Mouse (Mus musculus) hindbrain, postnatal 0 days (tissue): ENCODE data around the gene Fndc3b. TPM values are rescaled to one million over a fixed set of nuclear protein-coding genes. Genes with fewer than 3 reads are reported as not detected.
A peak's percentile ranks its signal among the peaks of the same experiment; 100 is the strongest.

Source experiments
- ATAC-seq: fragments of 200-750 bp; cut with Nextera tagmentation; 2 replicates; pipeline ENCODE4 v1.8.0; 2017; ENCODE audit warnings: mild to moderate bottlenecking, moderate TSS enrichment, moderate library complexity
- DNase-seq: peaks from one replicate; pipeline ENCODE4 v3.0.0-alpha.2; 2015; ENCODE audit warnings: low spot score
- H3K27ac ChIP-seq: fragments of 300-500 bp; sonication (generic); 2 replicates; pipeline ENCODE4 v1.5.1; 2014; ENCODE audit warnings: mild to moderate bottlenecking
- H3K27me3 ChIP-seq: fragments of 300-500 bp; sonication (generic); 2 replicates; pipeline ENCODE4 v1.6.1; 2014; ENCODE audit warnings: low read length, mixed read lengths; ENCODE audit not compliant: insufficient read depth
- H3K36me3 ChIP-seq: fragments of 300-500 bp; sonication (generic); 2 replicates; pipeline ENCODE4 v1.6.1; 2014; ENCODE audit warnings: low read length, mixed read lengths; ENCODE audit not compliant: insufficient read depth
- H3K4me1 ChIP-seq: fragments of 300-500 bp; sonication (generic); 2 replicates; pipeline ENCODE4 v1.6.1; 2014; ENCODE audit warnings: antibody characterized with exemption, low read length, mixed read lengths; ENCODE audit not compliant: insufficient read depth
- H3K4me2 ChIP-seq: fragments of 300-500 bp; sonication (generic); 2 replicates; pipeline ENCODE4 v1.6.1; 2014; ENCODE audit warnings: low read depth, mild to moderate bottlenecking, low read length, moderate library complexity, mixed read lengths
- H3K4me3 ChIP-seq: fragments of 300-500 bp; sonication (generic); 2 replicates; pipeline ENCODE4 v1.5.1; 2014; ENCODE audit warnings: low read length
- H3K9ac ChIP-seq: fragments of 300-500 bp; sonication (generic); replicated peaks from 2 replicates; pipeline ENCODE4 v1.6.1; 2014; ENCODE audit warnings: mild to moderate bottlenecking, low read length, moderate library complexity, mixed read lengths
- H3K9me3 ChIP-seq: fragments of 300-500 bp; sonication (generic); 2 replicates; pipeline ENCODE4 v1.6.1; 2016; ENCODE audit warnings: low read length, mixed read lengths
- CTCF ChIP-seq: IDR thresholded peaks from 2 replicates; pipeline ENCODE4 v1.5.1; 2016; ENCODE audit warnings: antibody characterized with exemption, control low read depth, low read depth
- WGBS: fragments of 180-500 bp; shearing (Covaris S2); extraction: QIAGEN DNeasy Blood & Tissue Kit; methylation state at CpG from one replicate; pipeline ENCODE4 v1.1.7; 2014; 5-methylcytosine and 5-hydroxymethylcytosine counted together
- polyA plus RNA-seq: library from polyadenylated mRNA; unstranded; fragments of >200 nt; fragmentation: Nextera tagmentation; extraction: Ambion mirVana; gene quantifications from 2 replicates; pipeline ENCODE4 v1.2.1, GENCODE M21; 2015
- total RNA-seq: library from RNA; depleted of rRNA; stranded (reverse); fragments of >200 nt; gene quantifications from 2 replicates; pipeline ENCODE4 v1.2.3, GENCODE M21; 2014

Fndc3b gene
- total and polyA plus RNA-seq, 2 experiments from 2014 or later: 4.6 to 16.0 TPM

DNA sequence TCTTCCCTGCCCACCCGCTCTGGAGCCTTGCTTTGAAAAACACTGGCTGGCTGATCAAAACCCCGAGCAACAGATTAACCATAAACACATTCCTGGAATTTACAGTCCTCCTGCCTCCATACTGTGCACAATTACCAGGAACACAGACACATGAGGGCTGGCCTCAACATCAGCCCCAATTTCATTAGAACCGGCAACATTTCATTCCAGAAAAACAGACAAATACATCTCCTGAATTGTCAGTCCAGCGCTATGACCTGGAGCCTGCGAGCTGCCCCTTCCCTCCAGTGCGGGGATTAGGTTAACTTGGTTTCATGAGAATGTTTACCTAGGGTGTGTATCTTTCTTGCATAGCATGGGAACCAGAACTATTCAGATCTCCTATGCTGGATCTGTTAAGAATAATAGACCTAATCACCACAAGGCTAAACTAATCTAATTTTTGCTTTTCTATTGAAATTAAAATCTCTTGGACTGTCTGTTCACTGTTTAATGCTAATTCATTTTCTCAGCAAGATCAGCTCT is 275.9 kb downstream of the Fndc3b start:
- Histone ChIP-seq H3K27me3 (no peaks in the 10 kb centered on the region), H3K27ac (no peak overlapping the region), H3K4me3 (no peak overlapping the region), H3K4me2 (no peak overlapping the region), H3K9me3 (no peaks in the 10 kb centered on the region), H3K4me1 (peaks cover 10% of the 10 kb centered on the region), H3K36me3 (no peaks in the 10 kb centered on the region; the same call in 1 of the 2 replicates), H3K9ac (no peak overlapping the region)
- TF ChIP-seq CTCF: no peak
- ATAC-seq (no peak), DNase-seq (no peak)
- 65% methylated on average over 6 of the region's 6 CpGs for WGBS

DNA sequence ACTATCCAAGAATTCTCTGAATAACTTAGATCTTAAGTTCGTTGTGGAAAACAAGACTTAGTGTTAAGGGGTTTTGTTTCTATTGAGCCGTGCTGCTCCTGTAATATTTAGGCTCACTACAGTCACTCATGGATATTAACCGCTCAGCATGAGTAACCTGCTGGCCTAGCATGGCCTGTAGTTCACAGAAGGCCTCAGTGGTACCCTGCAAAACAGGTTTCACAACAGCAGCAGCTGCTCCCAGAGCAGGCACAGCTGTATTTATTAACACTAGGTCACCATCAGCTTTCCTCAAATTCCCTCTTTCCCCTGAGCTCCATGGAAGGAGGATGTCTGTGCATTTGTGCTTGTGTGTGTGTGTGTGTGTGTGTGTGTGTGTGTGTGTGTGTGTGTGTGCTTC is 278.1 kb downstream of the Fndc3b start:
- 80% methylated on average over 3 of the region's 3 CpGs for WGBS
- Histone ChIP-seq H3K4me2 (no peak overlapping the region), H3K9me3 (no peaks in the 10 kb centered on the region), H3K4me3 (no peak overlapping the region), H3K27ac (no peak overlapping the region), H3K36me3 (no peaks in the 10 kb centered on the region), H3K9ac (no peak overlapping the region), H3K4me1 (peaks cover 10% of the 10 kb centered on the region), H3K27me3 (no peaks in the 10 kb centered on the region)
- no peak for DNase-seq
- no peak for ATAC-seq
- no peak for TF ChIP-seq CTCF

DNA sequence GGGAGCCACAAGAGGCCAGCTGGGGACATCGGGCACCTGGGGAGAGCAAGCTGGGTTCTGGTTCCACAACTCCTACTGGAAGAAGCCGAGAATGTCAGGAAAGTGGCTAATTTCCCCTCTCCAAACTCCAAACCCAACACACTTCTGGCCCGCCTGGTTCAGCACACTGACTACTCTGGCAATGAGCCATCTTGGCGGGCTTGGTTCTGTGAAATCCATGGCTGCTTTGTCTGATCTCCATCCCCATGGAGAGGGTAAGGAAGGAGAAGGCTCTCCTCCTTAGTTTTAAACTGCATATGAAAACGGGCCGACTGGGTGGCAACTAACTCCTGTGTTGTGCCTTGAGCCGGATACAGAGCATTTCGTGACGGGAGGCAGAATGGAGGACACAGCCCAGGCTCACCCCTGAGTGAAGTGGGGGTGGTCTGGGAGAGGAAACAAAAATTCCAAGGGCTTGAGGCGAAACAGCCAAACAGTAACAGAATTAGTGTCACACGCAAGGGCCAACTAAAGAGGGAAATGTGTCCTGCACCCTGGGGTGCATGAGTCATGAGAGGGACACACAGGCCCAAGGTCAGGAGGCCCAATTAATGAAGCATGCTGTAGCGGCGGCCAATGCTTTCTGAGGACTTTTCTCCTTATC is 280.4 kb downstream of the Fndc3b start:
- H3K4me2 ChIP-seq: no peak overlapping the region
- no peak overlapping the region for H3K9ac ChIP-seq
- no peak overlapping the region for H3K4me3 ChIP-seq
- TF ChIP-seq CTCF: no peak
- ATAC-seq (peak; percentile 81), DNase-seq (peak; percentile 81)
- no peaks in the 10 kb centered on the region for H3K9me3 ChIP-seq
- peaks cover 10% of the 10 kb centered on the region for H3K4me1 ChIP-seq
- WGBS: 40% methylated on average over 13 of the region's 13 CpGs
- H3K27ac ChIP-seq: peak overlapping the region; percentile 41; the same call in 1 of the 2 replicates
- no peaks in the 10 kb centered on the region for H3K36me3 ChIP-seq
- H3K27me3 ChIP-seq: no peaks in the 10 kb centered on the region

DNA sequence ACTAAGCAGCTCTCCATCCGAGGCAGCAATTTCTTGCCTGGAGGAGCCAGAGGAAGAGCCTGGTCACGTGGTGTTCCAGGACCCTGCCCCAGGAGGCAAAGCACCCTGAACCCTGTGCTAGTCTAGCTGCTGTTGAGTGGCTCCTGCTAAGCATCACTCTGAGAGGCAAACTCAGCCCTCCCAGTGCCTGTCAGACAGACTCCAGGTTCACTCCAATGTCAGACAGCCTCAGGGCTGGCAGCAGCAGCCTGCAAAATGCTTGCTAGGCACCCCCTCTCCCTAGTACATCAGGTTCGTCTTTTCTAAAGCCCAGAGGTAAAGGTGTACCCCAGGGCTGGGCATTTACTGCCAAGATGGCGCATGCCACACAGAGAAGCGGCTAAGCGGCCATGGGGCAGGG is 283.7 kb downstream of the Fndc3b start:
- Histone ChIP-seq H3K4me1 (peaks cover 10% of the 10 kb centered on the region), H3K4me3 (no peak overlapping the region), H3K27me3 (no peaks in the 10 kb centered on the region), H3K27ac (no peak overlapping the region), H3K4me2 (no peak overlapping the region), H3K9me3 (no peaks in the 10 kb centered on the region), H3K9ac (no peak overlapping the region), H3K36me3 (0 out of 2 replicates have a peak, but pooled peaks cover 3% of the 10 kb centered on the region)
- no peak for TF ChIP-seq CTCF
- WGBS: 86% methylated on average over 6 of the region's 6 CpGs
- ATAC-seq (no peak), DNase-seq (no peak)

DNA sequence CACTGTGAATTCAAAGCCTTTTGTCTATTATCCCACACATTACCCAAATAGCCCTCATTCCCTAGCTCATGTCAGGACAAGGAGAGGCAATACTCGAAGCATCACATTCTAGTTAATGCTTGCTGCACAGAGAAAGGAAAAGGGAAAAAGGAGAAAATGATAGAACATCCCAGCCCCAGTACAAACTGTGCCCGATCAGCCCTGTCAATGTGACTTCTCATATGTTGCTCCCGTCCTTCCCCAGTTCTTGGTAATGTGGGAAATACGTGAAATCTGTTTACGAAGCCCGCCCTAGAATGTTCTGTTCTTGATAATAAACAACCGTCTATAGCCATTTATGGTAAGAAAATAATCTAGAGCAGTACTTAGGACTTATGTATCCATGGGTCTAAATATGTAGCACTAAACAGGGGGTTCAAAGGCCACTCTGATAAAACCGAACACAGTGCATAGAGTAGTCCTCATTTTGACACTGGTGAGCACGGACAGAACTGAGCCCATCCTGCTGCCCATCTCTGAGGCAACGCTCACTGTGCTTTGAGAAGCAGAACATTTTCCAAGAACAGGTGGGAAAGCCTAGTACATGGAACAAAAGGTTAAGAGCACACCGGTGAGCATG is 286.9 kb downstream of the Fndc3b start:
- ATAC-seq (no peak), DNase-seq (no peak)
- no peak overlapping the region for H3K9ac ChIP-seq
- H3K4me1 ChIP-seq: no peaks in the 10 kb centered on the region
- H3K4me3 ChIP-seq: no peak overlapping the region
- H3K36me3 ChIP-seq: 0 out of 2 replicates have a peak, but pooled peaks cover 3% of the 10 kb centered on the region
- no peaks in the 10 kb centered on the region for H3K9me3 ChIP-seq
- WGBS: 88% methylated on average over 11 of the region's 11 CpGs
- no peak for TF ChIP-seq CTCF
- H3K4me2 ChIP-seq: no peak overlapping the region
- no peak overlapping the region for H3K27ac ChIP-seq
- H3K27me3 ChIP-seq: no peaks in the 10 kb centered on the region

DNA sequence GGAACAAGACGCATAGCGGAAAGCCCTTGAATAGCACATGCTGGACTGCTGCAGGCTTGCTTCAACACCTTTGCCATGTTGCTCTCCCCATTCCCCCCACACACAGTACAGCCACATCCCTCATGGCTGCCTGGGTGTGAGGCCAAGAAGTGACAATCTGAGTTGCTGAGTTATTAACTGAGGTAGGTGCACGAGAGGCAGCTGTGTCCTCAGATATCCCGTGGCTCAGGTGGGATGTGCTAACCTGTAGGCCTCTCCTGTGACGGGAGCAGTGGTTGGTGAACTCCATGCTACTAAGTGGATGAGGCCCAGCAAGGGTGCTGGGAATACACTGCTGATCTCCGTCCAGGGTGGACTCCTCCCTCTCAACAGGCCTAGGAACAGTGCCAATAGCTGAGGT is 288.6 kb downstream of the Fndc3b start:
- Histone ChIP-seq H3K4me2 (no peak overlapping the region), H3K27ac (no peak overlapping the region), H3K4me1 (no peaks in the 10 kb centered on the region), H3K36me3 (0 out of 2 replicates have a peak, but pooled peaks cover 3% of the 10 kb centered on the region), H3K4me3 (no peak overlapping the region), H3K27me3 (no peaks in the 10 kb centered on the region), H3K9me3 (no peaks in the 10 kb centered on the region), H3K9ac (no peak overlapping the region)
- ATAC-seq: peak; percentile 18; the same call in 1 of the 2 replicates
- WGBS: 80% methylated on average over 6 of the region's 6 CpGs
- TF ChIP-seq CTCF: no peak
- DNase-seq: no peak

DNA sequence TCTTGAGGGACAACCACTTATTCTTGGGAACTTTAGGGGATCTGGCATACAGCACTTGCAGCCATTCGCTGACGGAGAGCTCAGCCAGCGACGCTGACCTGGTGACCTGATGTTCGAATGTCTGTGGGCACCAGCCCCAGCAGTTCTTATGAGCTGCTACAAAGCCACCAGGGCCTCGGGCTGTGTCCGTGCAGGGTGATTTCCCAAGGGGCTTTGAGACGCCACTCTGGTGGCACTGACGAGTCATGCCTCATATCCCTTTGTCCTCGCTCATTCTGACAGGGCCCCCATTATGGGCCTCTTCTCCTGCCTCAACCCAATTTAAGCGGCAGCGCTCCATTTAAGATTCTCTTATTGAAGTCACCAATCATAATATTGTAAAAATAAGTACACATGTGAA is 289.1 kb downstream of the Fndc3b start:
- H3K27ac ChIP-seq: no peak overlapping the region
- H3K27me3 ChIP-seq: no peaks in the 10 kb centered on the region
- H3K9ac ChIP-seq: no peak overlapping the region
- ATAC-seq (no peak), DNase-seq (no peak)
- H3K36me3 ChIP-seq: 0 out of 2 replicates have a peak, but pooled peaks cover 3% of the 10 kb centered on the region
- no peak overlapping the region for H3K4me3 ChIP-seq
- 65% methylated on average over 12 of the region's 12 CpGs for WGBS
- H3K9me3 ChIP-seq: no peaks in the 10 kb centered on the region
- TF ChIP-seq CTCF: no peak
- H3K4me1 ChIP-seq: no peaks in the 10 kb centered on the region
- H3K4me2 ChIP-seq: no peak overlapping the region
